Mouse (Mus musculus): Measurements from ENCODE around the gene Prss16. TPM values are rescaled to one million over a fixed set of nuclear protein-coding genes. Genes with fewer than 3 reads are reported as not detected.

Prss16 gene
- not detected in 2 replicates for total RNA-seq (2014; fragmentation: Nextera tagmentation)
- total RNA-seq (2017): 0.19 and 0.89 TPM in 2 replicates

DNA sequence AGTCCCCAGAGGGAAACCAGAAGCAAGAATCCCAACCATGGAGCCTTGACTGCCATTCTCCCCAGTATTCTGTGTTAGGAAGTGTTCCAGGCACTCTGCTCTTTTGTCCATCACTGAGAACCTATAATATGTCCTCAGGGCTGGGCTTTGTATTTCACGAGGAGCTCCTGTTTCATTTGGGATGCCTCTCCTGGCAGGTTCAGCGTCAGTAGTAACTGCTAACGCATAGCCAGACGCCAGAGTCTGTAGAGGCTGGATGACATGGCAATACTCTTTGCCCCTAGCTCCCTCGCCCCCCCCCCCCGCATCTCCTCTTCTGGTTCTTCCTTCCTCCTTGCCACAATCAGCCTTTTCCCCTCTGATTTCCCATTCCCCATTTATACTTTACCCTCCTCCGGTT, at the start of gene Prss16:
Prss16 (minus strand) TSS at position 101 of the 400 bp plus-strand sequence.
- no peak for ATAC-seq (replicated peaks; ENCODE audit: low FRiP score, low TSS enrichment, poor library complexity, severe bottlenecking)

DNA sequence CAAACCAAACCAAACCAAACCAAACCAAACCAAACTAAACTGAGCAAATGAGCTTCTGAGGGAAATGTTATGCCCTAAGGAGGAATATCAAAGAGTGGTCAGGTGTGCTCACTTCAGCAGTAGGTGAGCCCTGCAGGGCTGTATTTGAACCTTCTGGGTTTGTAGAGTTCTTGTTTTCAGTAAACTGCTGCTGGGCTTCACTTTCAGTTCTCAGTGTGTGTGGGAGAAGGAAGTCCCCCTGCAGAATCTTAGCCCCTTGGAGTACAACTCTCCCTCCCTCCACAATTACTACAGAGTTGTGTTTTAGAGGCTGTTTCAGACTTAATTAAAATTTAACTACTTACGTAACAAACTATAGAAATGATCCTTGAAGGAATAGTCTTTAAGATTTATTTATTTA, 44.2 kb upstream of the Prss16 start:
- no peak for ATAC-seq (replicated peaks; ENCODE audit: low FRiP score, low TSS enrichment, poor library complexity, severe bottlenecking)

DNA sequence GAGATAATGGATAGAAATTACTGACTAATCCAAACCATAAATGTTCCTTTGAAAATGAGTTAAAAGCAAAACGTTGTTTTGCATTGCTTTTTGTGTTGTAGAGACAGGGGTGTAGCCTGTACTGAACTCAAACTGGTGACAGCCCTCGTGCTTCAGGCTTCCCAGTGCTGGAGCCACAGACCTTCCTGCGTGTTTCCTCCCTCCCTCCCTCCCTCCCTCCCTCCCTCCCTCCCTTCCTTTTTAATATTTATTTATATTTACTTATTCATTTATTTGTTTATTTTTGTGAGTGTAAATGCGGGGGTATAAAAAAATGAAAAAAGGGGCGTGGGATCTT, 41.9 kb upstream of the Prss16 start:
- no peak for ATAC-seq (replicated peaks; ENCODE audit: low FRiP score, low TSS enrichment, poor library complexity, severe bottlenecking)

DNA sequence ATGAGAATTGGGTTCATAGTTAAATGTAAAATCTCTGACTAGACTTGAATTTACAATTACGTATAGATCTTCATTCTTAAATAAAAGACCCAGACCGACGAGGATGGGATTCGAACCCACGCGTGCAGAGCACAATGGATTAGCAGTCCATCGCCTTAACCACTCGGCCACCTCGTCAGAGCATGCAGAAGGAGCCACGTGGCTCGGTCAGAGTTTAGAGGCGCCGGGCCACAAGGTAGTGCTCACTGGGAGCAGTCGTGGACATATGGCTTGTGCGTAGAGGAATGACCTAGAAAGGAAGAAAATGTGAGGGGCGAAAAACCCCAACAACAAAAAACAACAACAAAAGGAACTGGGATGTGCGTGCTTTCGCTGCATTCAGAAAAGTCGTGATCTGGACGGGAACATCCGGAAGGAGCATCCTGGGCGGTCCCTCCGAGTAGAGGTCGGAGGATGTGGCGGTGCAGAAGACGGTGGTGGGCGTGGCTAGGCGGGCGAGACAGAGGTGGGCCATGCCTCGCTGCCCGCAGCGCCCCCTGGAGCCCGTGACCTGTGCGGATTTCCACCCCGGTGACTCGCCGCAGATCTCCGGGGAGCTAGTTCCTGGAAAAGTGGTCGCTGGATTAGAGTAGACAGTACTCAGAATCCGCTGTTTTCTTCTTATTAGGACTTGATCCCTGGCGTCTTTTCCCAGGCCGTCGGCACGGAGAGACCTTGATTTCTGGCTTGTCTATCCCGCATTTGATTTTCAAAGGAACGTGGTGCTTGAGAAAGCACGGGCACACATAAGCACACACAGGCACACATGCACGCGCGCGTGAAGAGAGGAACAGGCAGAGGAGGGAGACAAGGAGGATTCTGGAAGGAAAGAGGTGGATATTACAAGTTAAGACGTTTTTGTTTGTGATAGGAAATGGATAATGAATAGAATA, 41.3 kb upstream of the Prss16 start:
- peak; percentile 94 for ATAC-seq (replicated peaks; ENCODE audit: low FRiP score, low TSS enrichment, poor library complexity, severe bottlenecking)

DNA sequence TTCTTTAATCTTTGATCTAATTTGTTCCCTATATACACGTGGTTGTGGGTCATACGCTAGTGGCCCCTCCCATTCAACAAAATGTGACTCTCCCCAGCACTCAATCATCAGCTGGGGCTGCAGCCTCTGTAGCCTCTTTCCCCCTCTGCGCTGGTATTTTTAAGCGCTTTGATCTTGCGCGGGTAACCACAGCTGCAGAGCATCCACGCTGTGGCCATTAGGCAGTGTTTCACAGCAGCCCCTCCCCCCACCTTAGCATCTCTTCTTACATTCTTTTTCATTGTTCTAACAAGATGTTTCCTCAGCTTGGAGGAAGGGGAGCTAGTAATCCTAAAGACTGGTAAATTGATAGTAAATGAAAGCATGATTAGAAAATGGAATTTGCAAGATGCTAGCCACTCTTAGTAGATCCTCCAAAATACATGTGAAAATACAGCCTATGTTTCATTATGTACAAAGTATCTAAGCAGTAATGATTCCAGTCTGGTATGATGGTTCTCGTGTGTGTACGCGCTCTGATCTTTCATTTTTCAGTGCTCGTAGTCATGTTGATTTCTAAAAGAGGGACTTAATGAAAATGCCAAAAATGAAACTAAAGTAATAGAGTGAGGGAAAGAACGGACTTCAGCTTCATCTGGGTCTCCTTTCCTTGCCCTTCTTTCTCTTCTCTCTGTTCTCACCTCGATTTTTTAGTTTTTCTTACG, 40.3 kb upstream of the Prss16 start:
- peak; percentile 40 for ATAC-seq (replicated peaks; ENCODE audit: low FRiP score, low TSS enrichment, poor library complexity, severe bottlenecking)

DNA sequence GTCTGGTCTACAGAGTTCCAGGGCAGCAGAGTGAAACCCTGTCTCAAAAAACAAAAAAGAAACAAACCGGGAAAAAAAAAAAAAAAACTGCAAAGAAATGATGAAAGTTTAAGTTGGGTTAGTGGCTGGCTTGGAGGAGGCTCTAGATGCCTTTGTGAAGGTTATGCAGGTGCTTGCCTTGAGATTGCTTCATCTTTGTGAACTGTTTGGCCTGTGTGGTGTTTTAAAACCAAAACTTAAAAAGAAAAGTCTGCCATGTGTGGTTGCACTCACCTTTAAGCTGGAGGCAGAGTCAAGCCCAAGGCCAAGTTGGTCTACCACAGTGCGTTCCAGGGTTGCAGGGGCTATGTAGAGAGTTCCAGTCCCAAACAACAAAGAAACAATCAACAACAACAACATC, 39.5 kb upstream of the Prss16 start:
- no peak for ATAC-seq (replicated peaks; ENCODE audit: low FRiP score, low TSS enrichment, poor library complexity, severe bottlenecking)

DNA sequence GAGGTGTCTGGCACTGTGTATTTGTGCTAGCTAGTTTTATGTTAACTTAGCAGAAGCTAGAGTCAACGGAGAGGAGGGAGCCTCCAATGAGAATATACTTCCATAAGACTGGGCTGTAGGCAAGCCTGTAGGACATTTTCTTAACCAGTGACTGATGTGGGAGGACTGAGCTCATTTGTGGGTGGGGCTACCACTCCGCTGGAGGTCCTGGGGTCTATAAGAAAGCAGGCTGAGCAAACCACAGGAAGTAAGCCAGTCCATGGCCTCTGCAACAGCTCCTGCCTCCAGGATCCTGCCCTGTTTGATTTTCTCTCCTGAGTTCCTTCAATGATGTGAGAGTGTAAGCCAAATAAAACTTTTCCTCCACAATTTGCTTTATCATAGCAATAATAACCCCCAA, 35.8 kb upstream of the Prss16 start:
- ATAC-seq (replicated peaks; ENCODE audit: low FRiP score, low TSS enrichment, poor library complexity, severe bottlenecking): no peak

DNA sequence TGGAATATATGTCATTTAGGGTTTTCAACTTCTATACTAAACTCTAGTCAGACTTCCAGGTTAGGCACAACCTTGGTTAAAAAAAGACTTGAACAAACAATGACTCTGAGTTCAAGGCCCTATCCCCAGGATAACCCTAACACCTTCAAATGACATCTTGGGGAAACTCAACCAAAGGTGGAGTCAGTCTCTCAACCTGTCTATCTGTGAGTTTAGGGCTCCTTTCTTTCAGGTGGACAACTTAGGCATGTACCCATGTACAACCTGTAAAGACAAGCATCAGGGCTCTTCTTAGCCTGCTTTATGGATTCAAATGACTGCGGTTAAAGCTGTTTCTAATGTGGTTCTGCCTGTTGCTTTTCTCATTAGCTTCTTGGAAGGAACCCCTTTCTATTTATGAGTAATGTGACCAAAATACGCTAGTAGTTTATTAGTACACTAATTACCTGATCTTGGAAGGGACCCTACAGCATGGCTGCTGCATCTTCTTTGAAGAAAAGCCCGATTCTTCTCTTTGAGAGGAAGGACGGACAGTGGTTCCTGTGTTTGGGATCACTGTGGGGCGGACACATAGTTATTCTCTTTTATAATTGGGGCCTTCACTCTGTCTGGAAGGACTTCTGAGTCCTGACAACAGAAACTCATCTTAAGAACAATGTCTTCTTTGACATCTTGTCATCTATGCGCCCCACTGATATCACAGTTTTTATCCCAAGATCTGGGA, 35.1 kb upstream of the Prss16 start:
- no peak for ATAC-seq (replicated peaks; ENCODE audit: low FRiP score, low TSS enrichment, poor library complexity, severe bottlenecking)

DNA sequence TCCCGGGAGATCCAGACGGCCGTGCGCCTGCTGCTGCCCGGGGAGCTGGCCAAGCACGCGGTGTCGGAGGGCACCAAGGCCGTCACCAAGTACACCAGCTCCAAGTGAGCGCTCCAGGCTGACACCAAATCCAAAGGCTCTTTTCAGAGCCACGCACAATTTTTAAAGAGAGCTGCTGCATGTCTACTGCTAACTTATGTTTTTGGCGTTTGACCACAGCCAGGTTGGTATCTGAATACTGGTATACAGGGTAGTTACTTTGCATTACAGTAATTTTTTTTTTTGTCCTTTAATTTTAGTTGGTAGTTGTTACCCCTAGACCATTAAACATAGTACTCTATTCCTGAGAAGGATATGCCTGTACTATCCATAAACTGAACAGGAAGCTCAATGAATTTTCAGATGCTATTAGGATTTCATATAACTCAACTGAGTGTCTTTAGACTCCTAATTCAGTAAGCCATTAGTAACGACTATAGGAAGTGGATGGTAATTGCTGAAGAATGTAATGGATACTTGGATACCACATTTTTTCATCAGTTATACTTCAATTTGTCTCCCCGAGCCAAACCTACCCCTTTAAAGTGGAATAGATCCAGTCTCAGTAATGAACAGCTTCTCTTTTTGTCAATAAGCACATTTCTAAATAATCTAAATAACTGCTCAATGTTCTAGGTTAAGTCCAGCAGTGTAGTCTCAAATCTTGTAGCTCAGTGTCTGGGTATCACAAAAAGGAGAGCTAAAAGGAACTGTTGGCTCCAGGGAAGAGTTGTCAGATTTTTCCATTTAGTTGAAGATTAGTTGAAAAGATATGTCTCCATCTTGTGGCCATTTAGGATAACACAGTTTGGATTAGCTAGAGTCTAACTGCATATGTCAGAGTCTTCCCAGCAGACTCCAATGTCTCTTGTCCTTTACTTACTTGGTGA, 34.2 kb upstream of the Prss16 start:
- ATAC-seq (replicated peaks; ENCODE audit: low FRiP score, low TSS enrichment, poor library complexity, severe bottlenecking): peak; percentile 32

DNA sequence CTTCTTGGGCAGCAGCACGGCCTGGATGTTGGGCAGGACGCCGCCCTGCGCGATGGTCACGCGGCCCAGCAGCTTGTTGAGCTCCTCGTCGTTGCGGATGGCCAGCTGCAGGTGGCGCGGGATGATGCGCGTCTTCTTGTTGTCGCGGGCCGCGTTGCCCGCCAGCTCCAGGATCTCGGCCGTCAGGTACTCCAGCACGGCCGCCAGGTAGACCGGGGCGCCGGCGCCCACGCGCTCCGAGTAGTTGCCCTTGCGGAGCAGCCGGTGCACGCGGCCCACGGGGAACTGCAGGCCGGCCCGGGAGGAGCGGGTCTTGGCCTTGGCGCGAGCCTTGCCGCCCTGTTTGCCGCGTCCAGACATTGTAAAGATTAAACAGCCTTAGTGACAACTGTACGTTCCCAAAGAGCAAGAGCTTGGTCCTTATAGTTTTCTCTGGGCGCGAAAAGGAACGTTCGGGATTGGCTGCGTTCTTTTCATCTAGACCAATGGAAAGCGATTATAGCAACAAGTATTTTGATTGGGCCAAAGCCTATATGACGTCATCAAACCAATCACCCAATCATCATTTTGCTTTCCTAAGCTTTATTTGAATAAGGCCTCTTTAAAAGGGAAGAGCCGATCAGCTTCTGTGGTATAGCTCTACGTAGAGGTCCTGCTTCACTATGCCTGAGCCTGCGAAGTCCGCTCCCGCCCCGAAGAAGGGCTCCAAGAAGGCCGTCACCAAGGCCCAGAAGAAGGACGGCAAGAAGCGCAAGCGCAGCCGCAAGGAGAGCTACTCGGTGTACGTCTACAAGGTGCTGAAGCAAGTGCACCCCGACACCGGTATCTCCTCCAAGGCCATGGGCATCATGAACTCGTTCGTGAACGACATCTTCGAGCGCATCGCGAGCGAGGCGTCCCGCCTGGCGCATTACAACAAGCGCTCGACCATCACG, 33.3 kb upstream of the Prss16 start, which contains the start of the genes Hist1h2ag and Hist1h2bj:
Hist1h2ag (minus strand) TSS at position 377 of the 935 bp plus-strand sequence.
Hist1h2bj (plus strand) TSS at position 647 of the 935 bp plus-strand sequence.
- ATAC-seq (replicated peaks; ENCODE audit: low FRiP score, low TSS enrichment, poor library complexity, severe bottlenecking): peak; percentile 70

DNA sequence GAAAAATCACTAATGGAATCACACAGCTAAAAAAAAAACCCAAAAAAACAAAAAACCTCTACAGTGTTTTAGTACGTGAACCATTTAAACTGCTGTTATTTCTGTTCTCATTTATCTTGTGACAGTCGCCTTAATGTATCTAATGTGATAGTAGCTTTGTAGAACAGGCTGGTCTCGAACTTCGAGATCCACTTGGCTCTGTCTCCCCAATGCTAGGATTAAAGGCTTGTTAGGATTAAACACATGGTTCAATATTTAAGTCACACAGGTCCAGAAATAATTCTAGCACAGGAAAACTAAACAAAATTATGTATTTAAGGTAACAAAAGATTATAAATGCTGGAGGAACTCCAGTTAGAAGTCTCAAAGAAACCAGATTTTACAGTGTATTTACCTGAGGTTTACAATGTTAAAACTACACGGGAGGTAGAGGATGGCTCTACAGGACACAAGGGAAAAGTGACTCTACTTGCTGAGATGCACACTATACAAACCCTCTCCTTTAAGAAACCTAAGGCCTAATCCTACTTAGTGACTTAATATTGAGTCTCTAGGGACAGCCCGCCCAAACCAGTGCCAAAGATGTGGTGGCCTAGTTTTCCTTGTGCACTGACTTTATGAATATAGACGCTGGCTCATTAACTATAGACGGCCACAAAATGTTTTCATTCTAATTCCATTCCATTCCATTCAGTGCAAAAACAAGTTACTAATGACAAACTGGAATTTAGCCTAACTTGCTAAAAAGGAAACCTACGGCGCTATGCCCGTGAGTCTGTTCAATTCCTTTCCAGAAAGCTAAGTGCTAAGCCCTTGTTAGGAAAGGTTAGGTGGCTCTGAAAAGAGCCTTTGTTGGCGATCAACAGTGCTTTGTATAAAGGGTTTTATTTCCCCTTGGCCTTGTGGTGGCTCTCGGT, 32.4 kb upstream of the Prss16 start:
- ATAC-seq (replicated peaks; ENCODE audit: low FRiP score, low TSS enrichment, poor library complexity, severe bottlenecking): no peak

DNA sequence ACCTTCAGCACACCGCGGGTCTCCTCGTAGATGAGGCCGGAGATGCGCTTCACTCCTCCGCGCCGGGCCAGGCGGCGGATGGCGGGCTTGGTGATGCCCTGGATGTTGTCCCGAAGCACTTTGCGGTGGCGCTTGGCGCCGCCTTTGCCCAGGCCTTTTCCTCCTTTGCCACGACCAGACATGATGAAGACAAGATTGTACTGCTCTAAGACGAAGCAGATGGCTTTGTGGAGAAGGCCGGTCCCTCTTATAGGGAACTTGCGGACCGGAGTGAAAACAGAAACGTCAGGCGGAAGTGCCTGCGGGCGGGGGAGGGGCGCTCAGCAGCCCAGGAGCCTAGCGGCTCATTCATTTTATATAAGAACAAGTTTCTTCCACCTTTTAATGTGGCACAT, 31.6 kb upstream of the Prss16 start, which contains the start of gene Hist1h4i:
Hist1h4i (minus strand) TSS at position 221 of the 395 bp plus-strand sequence.
- peak; percentile 38 for ATAC-seq (replicated peaks; ENCODE audit: low FRiP score, low TSS enrichment, poor library complexity, severe bottlenecking)

DNA sequence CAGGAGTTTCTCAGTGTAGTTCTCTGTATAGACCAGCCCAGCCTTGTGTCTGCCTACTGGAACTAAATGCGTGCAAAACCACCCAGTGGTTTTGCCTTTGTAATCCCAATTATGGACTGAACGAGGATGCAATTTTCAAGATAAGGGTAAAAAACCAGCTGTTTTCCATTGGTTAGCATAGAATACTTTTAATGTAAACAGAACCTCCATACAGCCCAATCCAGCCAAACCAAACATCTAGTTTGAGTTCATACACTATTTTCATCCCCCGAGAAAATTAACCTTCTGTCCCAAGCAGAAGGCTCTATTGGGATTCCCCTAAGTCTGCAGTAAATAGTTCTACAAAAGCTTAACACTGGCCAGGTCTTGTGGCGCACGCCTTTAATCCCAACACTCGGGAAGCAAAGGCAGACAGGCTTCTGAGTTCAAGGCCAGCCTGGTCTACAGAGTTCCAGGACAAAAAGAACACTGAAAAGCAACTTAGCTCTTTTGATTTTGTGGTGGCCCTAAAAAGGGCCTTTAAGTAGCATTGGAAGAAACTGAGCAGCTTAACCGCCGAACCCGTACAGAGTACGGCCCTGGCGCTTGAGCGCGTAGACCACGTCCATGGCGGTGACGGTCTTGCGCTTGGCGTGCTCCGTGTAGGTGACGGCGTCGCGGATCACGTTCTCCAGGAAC, 31.1 kb upstream of the Prss16 start:
- peak; percentile 19 for ATAC-seq (replicated peaks; ENCODE audit: low FRiP score, low TSS enrichment, poor library complexity, severe bottlenecking)

DNA sequence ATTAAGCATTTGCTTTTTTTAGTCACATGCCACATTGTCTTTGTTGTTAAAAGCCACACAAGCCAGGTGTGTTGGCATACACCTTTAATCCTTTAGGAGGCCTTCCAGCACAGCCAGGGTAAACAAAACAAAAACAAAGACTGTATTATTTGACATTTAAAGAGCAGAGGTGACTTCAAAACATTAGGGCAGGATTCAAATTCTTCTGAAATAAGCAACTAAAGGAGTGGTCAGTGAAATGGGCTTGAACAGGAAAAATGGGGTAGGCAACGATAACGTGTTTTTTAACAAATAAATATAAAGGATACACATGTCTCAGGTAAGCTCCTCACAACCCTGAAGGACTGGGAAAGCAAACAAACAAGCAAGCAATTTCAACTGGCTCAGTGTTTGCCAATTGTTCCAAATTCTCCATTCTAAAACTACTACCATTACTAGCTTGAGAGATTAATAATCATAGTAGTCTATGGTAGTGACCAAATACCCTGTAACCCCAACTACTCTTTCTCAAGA, 30.5 kb upstream of the Prss16 start:
- ATAC-seq (replicated peaks; ENCODE audit: low FRiP score, low TSS enrichment, poor library complexity, severe bottlenecking): no peak

DNA sequence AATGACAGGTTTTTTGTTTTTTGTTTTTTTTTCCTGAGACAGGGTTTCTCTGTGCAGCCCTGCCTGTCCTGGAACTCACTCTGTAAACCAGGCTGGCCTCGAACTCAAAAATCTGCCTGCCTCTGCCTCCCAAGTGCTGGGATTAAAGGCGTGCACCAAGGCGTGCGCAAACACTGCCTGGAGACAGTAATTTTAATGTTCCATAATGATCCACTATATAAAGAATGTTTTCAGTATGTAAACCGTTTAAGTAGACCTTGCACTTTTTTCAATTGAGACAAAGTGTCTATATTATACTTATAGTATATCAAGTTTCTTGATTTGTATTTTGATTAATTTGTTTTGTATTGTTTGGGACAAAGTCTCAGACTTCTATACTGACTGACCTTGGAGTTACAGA, 29.8 kb upstream of the Prss16 start:
- no peak for ATAC-seq (replicated peaks; ENCODE audit: low FRiP score, low TSS enrichment, poor library complexity, severe bottlenecking)

DNA sequence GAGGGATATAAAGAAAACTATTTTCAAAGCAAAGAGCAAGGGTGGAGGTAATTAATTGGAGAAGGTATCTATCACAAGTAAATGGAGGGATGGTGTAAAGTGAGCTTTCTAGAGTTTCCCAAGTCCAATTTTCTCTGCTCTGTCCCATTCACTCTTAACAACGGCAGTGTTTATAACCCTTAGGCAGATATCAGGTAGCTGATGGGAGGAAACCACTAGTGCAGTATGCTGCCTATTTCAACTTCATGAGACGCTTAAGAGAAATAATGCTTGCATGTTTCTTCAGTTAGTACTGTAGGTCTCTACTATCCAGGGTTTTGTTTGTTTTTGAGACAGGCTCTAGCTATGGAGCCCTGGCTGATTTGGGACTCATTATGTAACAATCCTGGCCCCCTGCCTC, 27.9 kb upstream of the Prss16 start:
- ATAC-seq (replicated peaks; ENCODE audit: low FRiP score, low TSS enrichment, poor library complexity, severe bottlenecking): no peak
